Mouse (Mus musculus) hindbrain, postnatal 0 days (tissue): ENCODE results near the gene Pcsk5. TPM values are rescaled to one million over a fixed set of nuclear protein-coding genes. Genes with fewer than 3 reads are reported as not detected.
A peak's percentile ranks its signal among the peaks of the same experiment; 100 is the strongest.

ENCODE experiments used
- ATAC-seq: fragments of 200-750 bp; cut with Nextera tagmentation; 2 replicates; pipeline ENCODE4 v1.8.0; 2017; ENCODE audit warnings: mild to moderate bottlenecking, moderate TSS enrichment, moderate library complexity
- DNase-seq: peaks from one replicate; pipeline ENCODE4 v3.0.0-alpha.2; 2015; ENCODE audit warnings: low spot score
- H3K27ac ChIP-seq: fragments of 300-500 bp; sonication (generic); 2 replicates; pipeline ENCODE4 v1.5.1; 2014; ENCODE audit warnings: mild to moderate bottlenecking
- H3K27me3 ChIP-seq: fragments of 300-500 bp; sonication (generic); 2 replicates; pipeline ENCODE4 v1.6.1; 2014; ENCODE audit warnings: low read length, mixed read lengths; ENCODE audit not compliant: insufficient read depth
- H3K36me3 ChIP-seq: fragments of 300-500 bp; sonication (generic); 2 replicates; pipeline ENCODE4 v1.6.1; 2014; ENCODE audit warnings: low read length, mixed read lengths; ENCODE audit not compliant: insufficient read depth
- H3K4me1 ChIP-seq: fragments of 300-500 bp; sonication (generic); 2 replicates; pipeline ENCODE4 v1.6.1; 2014; ENCODE audit warnings: antibody characterized with exemption, low read length, mixed read lengths; ENCODE audit not compliant: insufficient read depth
- H3K4me2 ChIP-seq: fragments of 300-500 bp; sonication (generic); 2 replicates; pipeline ENCODE4 v1.6.1; 2014; ENCODE audit warnings: low read depth, mild to moderate bottlenecking, low read length, moderate library complexity, mixed read lengths
- H3K4me3 ChIP-seq: fragments of 300-500 bp; sonication (generic); 2 replicates; pipeline ENCODE4 v1.5.1; 2014; ENCODE audit warnings: low read length
- H3K9ac ChIP-seq: fragments of 300-500 bp; sonication (generic); replicated peaks from 2 replicates; pipeline ENCODE4 v1.6.1; 2014; ENCODE audit warnings: mild to moderate bottlenecking, low read length, moderate library complexity, mixed read lengths
- H3K9me3 ChIP-seq: fragments of 300-500 bp; sonication (generic); 2 replicates; pipeline ENCODE4 v1.6.1; 2016; ENCODE audit warnings: low read length, mixed read lengths
- CTCF ChIP-seq: IDR thresholded peaks from 2 replicates; pipeline ENCODE4 v1.5.1; 2016; ENCODE audit warnings: antibody characterized with exemption, control low read depth, low read depth
- WGBS: fragments of 180-500 bp; shearing (Covaris S2); extraction: QIAGEN DNeasy Blood & Tissue Kit; methylation state at CpG from one replicate; pipeline ENCODE4 v1.1.7; 2014; 5-methylcytosine and 5-hydroxymethylcytosine counted together
- polyA plus RNA-seq: library from polyadenylated mRNA; unstranded; fragments of >200 nt; fragmentation: Nextera tagmentation; extraction: Ambion mirVana; gene quantifications from 2 replicates; pipeline ENCODE4 v1.2.1, GENCODE M21; 2015
- total RNA-seq: library from RNA; depleted of rRNA; stranded (reverse); fragments of >200 nt; gene quantifications from 2 replicates; pipeline ENCODE4 v1.2.3, GENCODE M21; 2014; rRNA removed

Pcsk5 gene
- 16.2 and 16.7 TPM in 2 replicates for total RNA-seq
- polyA plus RNA-seq, result 12.4 and 13.7 TPM in 2 replicates

DNA sequence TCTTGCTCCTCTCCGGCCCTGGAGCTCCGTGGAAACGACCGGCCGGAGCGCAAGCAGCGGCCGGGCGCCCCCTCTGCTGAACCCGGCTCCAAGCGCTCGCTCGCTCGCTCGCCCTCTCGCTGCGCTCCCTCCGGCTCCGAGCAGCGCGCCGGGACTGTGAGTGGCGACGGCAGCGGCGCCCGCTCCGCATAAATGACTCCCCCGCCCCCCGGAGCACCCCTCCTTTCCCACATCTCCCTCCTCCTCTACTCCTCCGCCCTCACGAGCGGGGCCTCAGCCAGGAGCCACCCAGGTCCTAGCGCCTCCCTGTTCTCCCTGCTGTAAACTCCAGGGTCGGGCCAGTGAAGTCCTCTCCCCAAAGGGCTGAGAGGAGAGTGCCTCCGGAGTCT is at the start of gene Pcsk5:
TSS of gene Pcsk5 (minus strand) at position 162 of the 389 bp plus-strand sequence.
- H3K36me3 ChIP-seq, result no peaks in the 10 kb centered on the region
- TF ChIP-seq CTCF, result no peak
- no peaks in the 10 kb centered on the region; the same call in 1 of the 2 replicates for H3K4me1 ChIP-seq
- peak; percentile 92 for DNase-seq
- H3K9ac ChIP-seq, result peak within 1 kb of the TSS; percentile 67
- H3K4me2 ChIP-seq, result peak within 1 kb of the TSS; percentile 93
- H3K27me3 ChIP-seq, result no peaks in the 10 kb centered on the region; the same call in 1 of the 2 replicates
- H3K4me3 ChIP-seq, result peak within 1 kb of the TSS; percentile 75
- H3K9me3 ChIP-seq, result no peaks in the 10 kb centered on the region
- peak; percentile 96 for ATAC-seq
- peak within 1 kb of the TSS; percentile 74; the same call in 1 of the 2 replicates for H3K27ac ChIP-seq
- under 1% methylated on average over 29 of the region's 36 CpGs for WGBS

DNA sequence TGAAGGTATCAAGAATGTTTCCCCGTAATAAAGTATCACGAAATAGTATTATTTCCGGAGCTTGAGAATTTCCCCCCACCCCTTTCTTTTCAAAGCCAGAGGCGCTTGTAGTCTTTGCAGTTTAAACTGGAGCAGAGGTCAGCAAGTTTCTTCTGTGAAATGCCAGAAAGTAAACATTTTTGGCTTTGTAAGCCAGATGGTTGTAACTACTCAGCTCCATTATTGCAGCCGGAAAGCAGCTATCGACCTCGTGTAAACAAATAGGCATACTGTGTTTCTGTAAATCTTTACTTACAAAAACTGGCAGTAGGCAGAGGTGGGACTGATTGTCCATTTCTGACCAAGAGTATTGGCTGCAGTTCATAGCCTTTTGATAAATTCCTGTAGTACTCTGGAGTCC is 38.4 kb upstream of the Pcsk5 start:
- Histone ChIP-seq H3K27me3 (no peaks in the 10 kb centered on the region), H3K4me2 (no peak overlapping the region), H3K4me3 (no peak overlapping the region), H3K9me3 (no peaks in the 10 kb centered on the region), H3K9ac (no peak overlapping the region), H3K36me3 (no peaks in the 10 kb centered on the region), H3K4me1 (no peaks in the 10 kb centered on the region), H3K27ac (no peak overlapping the region)
- ATAC-seq, result no peak
- no peak for DNase-seq
- no peak for TF ChIP-seq CTCF
- WGBS, result 81% methylated on average over 7 of the region's 7 CpGs

DNA sequence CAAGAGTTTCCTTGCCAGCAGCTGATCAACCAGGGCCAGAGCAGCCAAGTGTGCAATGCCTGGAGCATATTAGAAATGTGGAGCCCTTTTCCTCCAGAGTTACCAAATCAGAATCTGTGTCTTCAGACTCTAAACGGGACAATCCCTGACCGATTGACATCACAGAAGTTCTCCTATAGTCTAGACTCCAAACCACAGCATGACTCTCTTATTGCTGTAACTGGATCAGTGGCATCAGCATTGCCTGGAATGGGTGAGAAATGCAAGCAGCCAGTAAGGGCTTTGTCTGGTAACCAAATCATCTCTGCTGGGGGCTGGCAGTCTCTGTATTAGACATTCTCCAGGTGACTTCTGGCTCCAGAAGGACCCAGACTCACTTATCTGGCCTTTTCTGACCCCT is 37.0 kb upstream of the Pcsk5 start:
- no peak for DNase-seq
- 53% methylated on average over 2 of the region's 2 CpGs for WGBS
- no peak for TF ChIP-seq CTCF

DNA sequence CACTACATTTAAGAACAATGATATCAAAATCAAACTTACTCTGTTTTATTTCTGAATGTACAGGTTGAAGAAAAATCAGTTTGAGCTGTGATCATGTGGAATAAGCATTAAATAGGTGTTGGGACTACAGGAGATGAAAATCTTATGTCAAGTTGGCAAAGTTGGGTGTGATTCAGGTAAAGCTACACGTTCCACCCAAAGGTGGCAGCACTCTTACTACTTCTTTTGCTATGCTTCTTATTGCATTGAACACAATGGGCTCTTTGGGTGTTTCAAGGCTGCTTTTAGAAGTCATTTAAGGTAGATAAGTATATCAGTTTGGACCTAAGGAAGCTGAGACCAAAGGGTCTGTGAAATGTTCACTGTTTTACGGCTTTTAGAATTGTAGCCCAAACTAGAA is 36.3 kb upstream of the Pcsk5 start:
- no peak overlapping the region for H3K9ac ChIP-seq
- WGBS, result 72% methylated on average over 2 of the region's 2 CpGs
- H3K4me3 ChIP-seq, result no peak overlapping the region
- H3K4me1 ChIP-seq, result no peaks in the 10 kb centered on the region
- H3K27me3 ChIP-seq, result no peaks in the 10 kb centered on the region
- ATAC-seq, result no peak
- no peak overlapping the region for H3K4me2 ChIP-seq
- DNase-seq, result peak; percentile 53
- H3K9me3 ChIP-seq, result no peaks in the 10 kb centered on the region
- peak; percentile 53 for TF ChIP-seq CTCF
- no peak overlapping the region for H3K27ac ChIP-seq
- no peaks in the 10 kb centered on the region for H3K36me3 ChIP-seq

More for the DNA sequence above, 37.0 kb upstream of the Pcsk5 start:
- no peaks in the 10 kb centered on the region for H3K27me3 ChIP-seq
- H3K4me2 ChIP-seq, result no peak overlapping the region
- no peak overlapping the region for H3K4me3 ChIP-seq
- no peaks in the 10 kb centered on the region for H3K4me1 ChIP-seq
- no peak for ATAC-seq
- no peaks in the 10 kb centered on the region for H3K36me3 ChIP-seq
- no peaks in the 10 kb centered on the region for H3K9me3 ChIP-seq
- no peak overlapping the region for H3K9ac ChIP-seq
- no peak overlapping the region for H3K27ac ChIP-seq

DNA sequence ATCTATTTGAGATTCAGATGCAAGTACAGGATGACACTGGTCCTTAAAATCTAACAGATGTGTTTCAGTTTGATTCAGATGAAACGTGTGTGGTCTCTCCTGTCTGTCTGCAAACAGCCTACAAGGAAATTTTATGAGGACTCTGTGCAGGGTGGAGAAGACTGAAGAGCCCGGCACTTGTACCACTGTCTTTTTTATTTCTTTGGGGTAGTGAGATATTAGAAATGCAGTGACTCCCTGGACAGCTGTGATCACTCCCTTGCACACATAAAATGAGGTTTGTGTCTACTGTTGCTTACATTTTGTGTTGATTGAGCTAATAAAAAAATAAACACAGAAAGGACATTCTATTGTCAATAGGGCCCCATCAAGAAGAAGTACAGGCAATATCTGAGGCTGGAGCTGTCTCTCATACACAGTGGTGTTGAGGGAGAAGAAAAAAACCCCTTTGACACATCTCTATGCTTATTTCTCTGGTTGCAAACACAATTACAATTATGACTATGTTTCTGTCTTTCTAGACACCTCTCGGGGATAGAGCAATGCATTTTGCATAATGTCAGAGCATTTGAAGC is 29.0 kb upstream of the Pcsk5 start:
- Histone ChIP-seq H3K4me1 (no peaks in the 10 kb centered on the region), H3K4me3 (no peak overlapping the region), H3K9ac (no peak overlapping the region), H3K9me3 (no peaks in the 10 kb centered on the region), H3K27ac (no peak overlapping the region), H3K27me3 (no peaks in the 10 kb centered on the region), H3K4me2 (no peak overlapping the region), H3K36me3 (no peaks in the 10 kb centered on the region)
- 75% methylated on average over 3 of the region's 3 CpGs for WGBS
- ATAC-seq, result no peak
- no peak for TF ChIP-seq CTCF
- no peak for DNase-seq

DNA sequence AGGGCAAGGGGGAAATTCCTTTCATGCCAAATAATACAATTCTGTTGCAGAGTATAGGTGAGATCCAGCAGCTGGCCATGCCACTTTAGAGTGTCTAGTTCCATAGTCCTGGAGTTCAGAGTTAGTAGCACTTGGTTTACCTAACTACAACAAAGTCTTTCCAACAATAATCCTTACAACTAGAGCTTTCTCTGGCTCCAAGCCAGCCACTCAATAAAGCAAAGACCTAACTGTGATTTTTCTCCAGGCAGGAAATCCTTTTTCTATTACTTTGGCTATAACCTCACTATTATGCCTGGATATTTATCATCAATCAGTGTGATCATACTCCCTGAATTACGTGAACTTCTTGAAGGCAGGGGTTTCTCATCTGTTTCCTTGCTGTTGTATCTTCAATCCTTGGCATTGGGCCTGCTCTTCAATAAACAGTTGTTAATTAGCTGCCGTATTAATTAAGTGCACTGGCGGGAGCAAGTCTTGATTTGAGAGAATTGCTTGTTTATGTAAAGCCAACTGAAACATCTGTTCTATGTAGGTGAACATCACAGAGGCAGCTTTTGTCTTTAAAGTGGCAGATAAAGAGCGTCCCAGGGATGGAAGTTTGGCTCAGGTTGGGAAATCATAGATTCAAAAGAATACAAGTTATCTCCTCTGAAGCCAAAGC is 23.1 kb upstream of the Pcsk5 start:
- Histone ChIP-seq H3K9ac (no peak overlapping the region), H3K4me2 (no peak overlapping the region), H3K4me3 (no peak overlapping the region), H3K27ac (no peak overlapping the region), H3K9me3 (no peaks in the 10 kb centered on the region), H3K36me3 (no peaks in the 10 kb centered on the region), H3K4me1 (no peaks in the 10 kb centered on the region), H3K27me3 (no peaks in the 10 kb centered on the region)
- ATAC-seq, result no peak
- peak; percentile 15 for DNase-seq
- WGBS, result 30% methylated on average over 4 of the region's 4 CpGs
- TF ChIP-seq CTCF, result no peak

DNA sequence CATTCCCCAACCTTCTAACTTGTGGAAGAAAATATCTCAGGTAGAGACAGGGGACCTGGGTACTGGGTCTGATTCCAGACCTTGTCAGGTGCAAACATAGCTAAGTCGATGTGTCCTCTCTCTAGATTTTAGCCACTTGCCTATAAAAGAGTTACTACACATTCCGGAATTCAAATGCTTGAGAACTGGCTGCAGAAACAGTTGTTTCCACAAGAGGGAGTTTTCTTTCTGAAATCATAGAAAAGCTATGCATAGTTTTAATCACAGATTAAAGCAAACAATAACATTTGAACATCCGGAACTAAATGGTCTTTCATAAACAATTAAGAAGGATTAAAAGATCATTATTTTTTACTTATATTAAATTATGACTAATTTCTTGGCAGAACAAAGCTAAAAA is 19.3 kb upstream of the Pcsk5 start:
- DNase-seq, result peak; percentile 76
- WGBS, result 54% methylated on average over 3 of the region's 3 CpGs

More for the DNA sequence above, 19.3 kb upstream of the Pcsk5 start:
- Histone ChIP-seq H3K36me3 (no peaks in the 10 kb centered on the region), H3K4me2 (no peak overlapping the region), H3K4me1 (no peaks in the 10 kb centered on the region), H3K27me3 (no peaks in the 10 kb centered on the region), H3K9me3 (no peaks in the 10 kb centered on the region), H3K4me3 (no peak overlapping the region), H3K27ac (no peak overlapping the region), H3K9ac (no peak overlapping the region)
- peak; percentile 61 for TF ChIP-seq CTCF
- no peak for ATAC-seq
